Mouse (Mus musculus) liver, postnatal 0 days (tissue): ENCODE data around the gene Wdr91. TPM values are rescaled to one million over a fixed set of nuclear protein-coding genes. Genes with fewer than 3 reads are reported as not detected.

ENCODE experiments used
- ATAC-seq: fragments of 200-750 bp; cut with Nextera tagmentation; 2 replicates; pipeline ENCODE4 v1.8.0; 2017; ENCODE audit warnings: mild to moderate bottlenecking, moderate library complexity
- DNase-seq: peaks from one replicate; pipeline ENCODE4 v3.0.0-alpha.2; 2016
- H3K27ac ChIP-seq: fragments of 300-500 bp; sonication (generic); 2 replicates; pipeline ENCODE4 v1.5.1; 2014; ENCODE audit warnings: antibody characterized with exemption, moderate library complexity, mild to moderate bottlenecking, low read depth
- H3K27me3 ChIP-seq: fragments of 300-500 bp; sonication (generic); 2 replicates; pipeline ENCODE4 v1.6.1; 2014; ENCODE audit warnings: low read length, control low read depth, mixed read lengths; ENCODE audit not compliant: insufficient read depth
- H3K36me3 ChIP-seq: fragments of 300-500 bp; sonication (generic); replicated peaks from 2 replicates; pipeline ENCODE4 v1.6.1; 2014; ENCODE audit warnings: mild to moderate bottlenecking, control low read depth, low read length, moderate library complexity, mixed read lengths; ENCODE audit not compliant: insufficient read depth
- H3K4me1 ChIP-seq: fragments of 300-500 bp; sonication (generic); 2 replicates; pipeline ENCODE4 v1.6.1; 2014; ENCODE audit warnings: antibody characterized with exemption, mild to moderate bottlenecking, control low read depth; ENCODE audit not compliant: insufficient read depth
- H3K4me2 ChIP-seq: fragments of 300-500 bp; sonication (generic); 2 replicates; pipeline ENCODE4 v1.6.1; 2014; ENCODE audit warnings: low read depth, mild to moderate bottlenecking, low read length, moderate library complexity, mixed read lengths
- H3K4me3 ChIP-seq: fragments of 300-500 bp; sonication (generic); 2 replicates; pipeline ENCODE4 v1.5.1; 2014; ENCODE audit warnings: low read depth, low read length
- H3K9ac ChIP-seq: fragments of 300-500 bp; sonication (generic); replicated peaks from 2 replicates; pipeline ENCODE4 v1.6.1; 2014; ENCODE audit warnings: mild to moderate bottlenecking, moderate library complexity
- H3K9me3 ChIP-seq: fragments of 300-500 bp; sonication (generic); 2 replicates; pipeline ENCODE4 v1.6.1; 2016; ENCODE audit warnings: mild to moderate bottlenecking, control low read depth, low read length, mixed read lengths
- CTCF ChIP-seq: sonication (generic); IDR thresholded peaks from 2 replicates; pipeline ENCODE4 v1.5.1; 2016; ENCODE audit warnings: antibody characterized with exemption, low read depth
- EP300 ChIP-seq: IDR thresholded peaks from 2 replicates; pipeline ENCODE4 v1.6.1; 2016; ENCODE audit warnings: antibody characterized with exemption, low read depth, mild to moderate bottlenecking
- WGBS: fragments of 180-500 bp; shearing (Covaris S2); extraction: QIAGEN DNeasy Blood & Tissue Kit; methylation state at CpG from one replicate; pipeline ENCODE4 v1.1.7; 2014; ENCODE audit not compliant: insufficient replicate concordance; 5-methylcytosine and 5-hydroxymethylcytosine counted together
- polyA plus RNA-seq: library from polyadenylated mRNA; unstranded; fragments of >200 nt; fragmentation: Nextera tagmentation; extraction: Ambion mirVana; gene quantifications from 2 replicates; pipeline ENCODE4 v1.2.1, GENCODE M21; 2015

Wdr91 gene
- polyA plus RNA-seq, 1 experiment from 2014 or later: 5.7 TPM

DNA sequence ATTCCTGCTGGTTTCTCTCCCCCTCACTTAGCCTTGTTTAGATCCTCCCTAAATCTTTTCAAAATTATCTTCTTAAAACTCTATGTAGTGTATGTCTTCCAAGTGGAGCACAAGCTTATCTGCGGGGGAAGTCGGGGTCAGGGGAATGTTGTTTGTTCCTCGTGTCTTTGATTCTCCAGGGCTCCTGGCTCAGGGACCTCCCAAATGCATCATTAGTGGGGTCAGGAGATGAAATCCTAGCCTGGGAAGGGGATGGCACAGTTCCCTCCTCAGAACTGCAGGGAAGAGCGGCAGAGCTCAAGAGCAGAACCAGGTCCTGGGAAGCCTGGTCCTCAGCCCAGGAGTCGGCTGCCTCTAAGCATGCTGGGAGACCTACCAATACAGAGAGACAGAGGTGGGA, 45.5 kb downstream of the Wdr91 start:
- TF ChIP-seq CTCF: no peak
- no peak for TF ChIP-seq EP300
- Histone ChIP-seq H3K4me3 (no peak overlapping the region), H3K4me1 (peaks cover 54% of the 10 kb centered on the region), H3K9ac (0 out of 2 replicates have a peak overlapping the region, but pooled peaks have one; percentile 5), H3K27me3 (no peaks in the 10 kb centered on the region), H3K4me2 (peak overlapping the region; percentile 45), H3K36me3 (peaks cover 7% of the 10 kb centered on the region; the same call in 1 of the 2 replicates), H3K9me3 (no peaks in the 10 kb centered on the region), H3K27ac (peak overlapping the region; percentile 73)
- 51% methylated on average over 5 of the region's 5 CpGs for WGBS
- DNase-seq (peak; percentile 16), ATAC-seq (no peak)

DNA sequence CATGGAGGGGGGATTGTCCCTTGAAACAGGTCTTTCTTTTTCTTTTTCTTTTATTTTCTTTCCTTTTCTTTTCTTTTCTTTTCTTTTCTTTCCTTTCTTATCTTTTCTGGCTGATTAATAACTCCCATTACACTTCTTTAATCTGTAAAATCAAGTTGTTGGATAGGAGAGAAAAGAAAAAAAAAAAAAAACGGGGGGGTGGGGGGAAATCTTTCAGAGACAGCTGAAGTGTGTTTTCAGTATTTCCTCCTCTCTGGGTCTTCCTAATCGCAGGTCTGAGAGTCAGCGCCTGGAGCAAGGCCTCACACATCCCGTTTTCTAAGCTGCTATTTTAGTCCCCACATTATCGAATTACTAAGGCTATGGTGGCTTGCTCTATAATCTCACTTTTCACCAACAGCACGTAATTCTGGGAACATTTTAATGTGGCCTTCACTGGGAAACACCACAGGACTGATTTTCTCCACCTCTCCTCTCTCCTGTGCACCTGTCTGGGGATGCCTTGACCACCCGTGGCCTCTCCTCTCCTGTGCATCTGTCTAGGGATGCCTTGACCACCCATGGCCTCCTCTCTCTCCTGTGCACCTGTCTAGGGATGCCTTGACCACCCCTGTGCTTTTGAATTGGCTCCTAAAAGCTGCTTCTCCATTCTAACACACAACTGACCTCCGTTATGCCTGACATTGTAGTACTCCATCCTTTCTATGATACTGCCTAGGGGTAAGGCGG, 46.7 kb downstream of the Wdr91 start:
- H3K4me1 ChIP-seq: peaks cover 42% of the 10 kb centered on the region
- no peaks in the 10 kb centered on the region for H3K9me3 ChIP-seq
- no peaks in the 10 kb centered on the region for H3K27me3 ChIP-seq
- peak overlapping the region; percentile 92 for H3K27ac ChIP-seq
- H3K36me3 ChIP-seq: 0 out of 2 replicates have a peak, but pooled peaks cover 2% of the 10 kb centered on the region
- H3K4me2 ChIP-seq: peak overlapping the region; percentile 74
- ATAC-seq: no peak
- WGBS: 50% methylated on average over 9 of the region's 9 CpGs
- H3K9ac ChIP-seq: peak overlapping the region; percentile 66
- TF ChIP-seq EP300 (no peak), CTCF (no peak)
- H3K4me3 ChIP-seq: peak overlapping the region; percentile 53
- DNase-seq: no peak

DNA sequence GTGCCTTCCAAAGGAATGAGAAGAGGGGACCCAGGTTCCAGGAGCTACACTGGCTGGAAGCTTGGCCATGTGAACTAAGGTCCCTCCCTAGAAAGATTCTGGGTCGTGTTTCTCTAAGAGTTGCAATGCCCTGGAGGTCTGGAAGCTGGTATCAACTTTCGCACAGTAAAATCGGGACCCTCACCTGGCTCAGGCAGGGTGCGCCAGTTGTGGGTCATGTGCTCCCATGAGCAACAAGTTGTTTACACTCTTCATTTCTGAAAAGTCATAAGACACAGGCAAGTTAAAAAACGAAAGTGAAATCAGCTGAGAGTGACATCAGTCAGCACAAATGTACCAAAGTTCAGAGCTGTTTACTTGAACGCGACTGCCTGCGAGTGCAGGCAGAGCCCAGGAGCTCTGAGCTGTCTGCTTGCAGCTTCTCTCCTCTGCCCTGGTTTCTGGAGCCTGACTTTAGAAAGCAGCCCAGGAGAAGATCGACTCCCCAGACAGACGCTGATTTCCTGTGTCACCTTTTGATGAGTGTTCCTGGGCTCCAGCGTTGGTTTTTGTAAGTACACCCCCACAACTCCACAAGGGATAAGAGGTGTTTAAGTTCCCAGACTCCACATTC, 47.8 kb downstream of the Wdr91 start, which contains the start of gene Tmem140:
Gene Tmem140 (plus strand): TSS at position 356 of the 613 bp plus-strand sequence.
- peak; percentile 82 for TF ChIP-seq EP300
- TF ChIP-seq CTCF: no peak
- Histone ChIP-seq H3K9ac (peak within 1 kb of the TSS; percentile 66), H3K4me1 (peaks cover 33% of the 10 kb centered on the region), H3K27ac (peak within 1 kb of the TSS; percentile 92), H3K4me2 (peak within 1 kb of the TSS; percentile 74), H3K36me3 (0 out of 2 replicates have a peak, but pooled peaks cover 2% of the 10 kb centered on the region), H3K4me3 (peak within 1 kb of the TSS; percentile 53), H3K27me3 (no peaks in the 10 kb centered on the region), H3K9me3 (no peaks in the 10 kb centered on the region)
- 10% methylated on average over 11 of the region's 11 CpGs for WGBS
- DNase-seq (peak; percentile 55), ATAC-seq (peak; percentile 85)

DNA sequence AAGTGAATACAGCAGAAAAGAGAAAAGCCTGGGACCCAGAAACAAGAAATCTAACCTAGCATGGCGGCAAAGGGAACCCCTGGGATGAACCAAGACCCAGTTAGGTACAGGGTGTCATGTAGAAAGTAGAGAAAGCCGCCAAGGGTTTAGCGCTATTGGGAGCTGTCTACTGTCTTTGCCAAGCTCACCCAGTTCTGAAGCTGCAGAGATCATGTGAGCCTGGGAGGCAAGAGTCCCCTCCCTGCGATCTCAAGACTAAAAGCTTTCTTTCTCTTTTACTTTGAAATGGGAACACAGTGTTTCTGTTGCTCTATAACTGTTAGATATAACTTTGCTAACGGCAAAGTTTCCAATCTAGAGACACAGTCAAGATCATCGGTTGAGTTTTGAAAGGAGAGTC, 48.3 kb downstream of the Wdr91 start:
- DNase-seq (peak; percentile 31), ATAC-seq (peak; percentile 28)
- no peak for TF ChIP-seq CTCF
- TF ChIP-seq EP300: no peak
- Histone ChIP-seq H3K27ac (peak overlapping the region; percentile 92), H3K4me2 (peak overlapping the region; percentile 74), H3K9me3 (no peaks in the 10 kb centered on the region), H3K36me3 (0 out of 2 replicates have a peak, but pooled peaks cover 2% of the 10 kb centered on the region), H3K4me3 (peak overlapping the region; percentile 53), H3K27me3 (no peaks in the 10 kb centered on the region), H3K4me1 (peaks cover 28% of the 10 kb centered on the region), H3K9ac (peak overlapping the region; percentile 66)
- WGBS: 64% methylated on average over 6 of the region's 6 CpGs

DNA sequence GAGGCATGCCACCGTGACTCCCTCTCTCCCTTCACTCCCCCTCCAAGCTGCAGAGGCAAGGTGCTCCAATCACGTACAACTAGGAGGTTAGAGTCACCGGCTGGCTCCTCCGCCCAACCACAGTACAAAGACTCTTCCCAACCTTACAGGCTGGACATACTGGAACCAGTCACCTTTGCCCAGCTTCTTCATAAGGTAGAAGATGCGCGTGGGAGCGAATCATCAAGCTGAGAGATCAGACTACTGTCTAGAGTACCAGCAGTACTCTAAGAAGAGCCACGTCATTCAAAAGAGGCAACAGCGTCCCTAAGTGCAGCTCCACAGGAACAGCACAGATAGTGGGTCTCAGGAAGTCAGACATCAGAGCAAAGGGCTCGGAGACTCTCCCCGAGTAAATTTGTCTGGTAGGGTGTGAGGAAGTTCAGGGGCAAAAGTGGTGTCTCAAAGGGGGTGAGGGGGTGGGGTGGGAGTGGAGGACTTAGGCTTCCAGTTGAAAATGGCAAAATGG, 49.1 kb downstream of the Wdr91 start:
- DNase-seq: no peak
- Histone ChIP-seq H3K27me3 (no peaks in the 10 kb centered on the region), H3K4me3 (no peak overlapping the region), H3K4me1 (peaks cover 20% of the 10 kb centered on the region), H3K9ac (no peak overlapping the region), H3K4me2 (0 out of 2 replicates have a peak overlapping the region, but pooled peaks have one; percentile 74), H3K36me3 (no peaks in the 10 kb centered on the region), H3K27ac (peak overlapping the region; percentile 92), H3K9me3 (no peaks in the 10 kb centered on the region)
- ATAC-seq: no peak
- WGBS: 73% methylated on average over 11 of the region's 11 CpGs
- TF ChIP-seq EP300 (no peak), CTCF (0 out of 2 replicates have a peak, but pooled peaks have one; percentile 17)

DNA sequence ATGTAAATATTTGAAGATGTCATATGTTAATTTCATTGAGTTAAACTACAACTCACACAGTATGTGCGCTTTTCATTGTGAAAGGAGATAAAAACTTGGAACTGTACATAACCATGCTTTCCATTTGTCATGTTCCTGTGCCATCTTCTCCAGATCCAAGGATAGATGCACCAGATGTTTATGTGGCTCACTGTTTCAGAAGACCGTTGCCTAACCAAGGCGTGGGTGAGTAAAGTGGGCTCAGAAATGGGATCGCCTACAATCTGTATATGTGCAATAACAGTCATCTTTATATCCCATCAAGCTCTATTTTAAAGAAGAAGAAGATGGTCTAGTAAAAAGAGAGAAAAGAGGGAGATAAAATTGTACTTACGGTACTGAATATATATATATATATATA, 78.3 kb downstream of the Wdr91 start:
- H3K4me3 ChIP-seq: no peak overlapping the region
- ATAC-seq: no peak
- DNase-seq: no peak
- no peak overlapping the region for H3K27ac ChIP-seq
- H3K9ac ChIP-seq: no peak overlapping the region
- WGBS: 89% methylated on average over 5 of the region's 5 CpGs
- no peaks in the 10 kb centered on the region for H3K36me3 ChIP-seq
- TF ChIP-seq EP300 (no peak), CTCF (no peak)
- H3K4me2 ChIP-seq: no peak overlapping the region
- H3K4me1 ChIP-seq: no peaks in the 10 kb centered on the region
- no peaks in the 10 kb centered on the region for H3K9me3 ChIP-seq
- H3K27me3 ChIP-seq: no peaks in the 10 kb centered on the region

Other genes starting within 250 kb of the Wdr91 start
- gene Agbl3, start 130.4 kb downstream of the Wdr91 start, polyA plus RNA-seq: 5.3 and 6.1 TPM in 2 replicates
- 12.6 and 17.0 TPM in 2 replicates for gene Tmem140, start 47.7 kb downstream of the Wdr91 start, polyA plus RNA-seq
- gene Cyren, start 32.8 kb downstream of the Wdr91 start, polyA plus RNA-seq: 4.5 and 4.9 TPM in 2 replicates
- gene Stra8, start 9.3 kb upstream of the Wdr91 start, polyA plus RNA-seq: not detected in 2 replicates
- gene Slc23a4, start 77.5 kb upstream of the Wdr91 start, polyA plus RNA-seq: 0.12 TPM in 1 of 2 replicates, not detected in the other
- 10.1 and 10.7 TPM in 2 replicates for gene Cnot4, start 222.8 kb upstream of the Wdr91 start, polyA plus RNA-seq